Mouse (Mus musculus): Measurements from ENCODE around the gene Sim1.

The Sim1 gene

DNA sequence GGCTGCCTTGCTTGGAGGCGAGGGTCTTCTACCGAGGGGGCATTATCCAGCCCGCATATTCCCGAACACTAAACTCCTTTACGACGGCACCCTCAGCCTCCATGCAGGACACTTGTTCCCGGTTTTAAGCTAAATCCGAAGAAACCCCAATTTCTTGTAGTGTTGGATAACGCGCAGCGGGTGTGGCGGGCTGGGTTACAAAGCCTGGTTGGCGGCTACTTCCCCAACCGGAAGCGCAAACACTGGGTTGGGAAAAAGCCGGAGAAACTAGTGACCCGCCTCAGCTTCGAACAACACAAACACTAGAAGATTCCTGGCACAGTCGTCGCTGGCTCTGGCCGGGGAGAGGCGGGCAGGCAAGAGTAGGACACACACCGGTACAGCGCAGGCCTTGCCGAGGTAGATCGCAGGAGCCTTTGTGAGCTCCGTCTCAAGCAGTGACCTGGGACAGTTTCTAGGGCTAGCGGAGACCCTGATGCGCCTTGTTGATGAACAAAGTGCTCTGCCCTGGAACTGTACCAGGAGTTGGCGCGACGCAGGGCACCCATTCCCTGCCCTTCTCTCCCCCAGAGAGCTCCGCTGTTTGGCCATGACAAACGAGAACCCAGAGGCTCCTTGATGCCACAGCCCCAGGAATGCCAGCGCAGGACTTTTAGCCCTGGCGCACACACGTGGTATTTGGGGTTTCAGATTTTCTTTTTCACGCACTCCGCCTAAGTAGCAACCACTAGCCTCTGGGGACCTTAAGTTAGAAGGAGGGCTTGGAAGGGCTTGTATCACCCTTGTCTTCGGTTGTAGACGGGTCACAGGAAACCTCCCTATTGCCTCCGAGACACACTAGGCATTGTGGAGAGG lies 6.4 kb downstream of the Sim1 start:
- in situ Hi-C loops (cut with MboI, MseI) = loop anchor here (25.0 kb wide), 1 partner anchor 1511 kb away; the partner anchor contains the start of gene Nus1

DNA sequence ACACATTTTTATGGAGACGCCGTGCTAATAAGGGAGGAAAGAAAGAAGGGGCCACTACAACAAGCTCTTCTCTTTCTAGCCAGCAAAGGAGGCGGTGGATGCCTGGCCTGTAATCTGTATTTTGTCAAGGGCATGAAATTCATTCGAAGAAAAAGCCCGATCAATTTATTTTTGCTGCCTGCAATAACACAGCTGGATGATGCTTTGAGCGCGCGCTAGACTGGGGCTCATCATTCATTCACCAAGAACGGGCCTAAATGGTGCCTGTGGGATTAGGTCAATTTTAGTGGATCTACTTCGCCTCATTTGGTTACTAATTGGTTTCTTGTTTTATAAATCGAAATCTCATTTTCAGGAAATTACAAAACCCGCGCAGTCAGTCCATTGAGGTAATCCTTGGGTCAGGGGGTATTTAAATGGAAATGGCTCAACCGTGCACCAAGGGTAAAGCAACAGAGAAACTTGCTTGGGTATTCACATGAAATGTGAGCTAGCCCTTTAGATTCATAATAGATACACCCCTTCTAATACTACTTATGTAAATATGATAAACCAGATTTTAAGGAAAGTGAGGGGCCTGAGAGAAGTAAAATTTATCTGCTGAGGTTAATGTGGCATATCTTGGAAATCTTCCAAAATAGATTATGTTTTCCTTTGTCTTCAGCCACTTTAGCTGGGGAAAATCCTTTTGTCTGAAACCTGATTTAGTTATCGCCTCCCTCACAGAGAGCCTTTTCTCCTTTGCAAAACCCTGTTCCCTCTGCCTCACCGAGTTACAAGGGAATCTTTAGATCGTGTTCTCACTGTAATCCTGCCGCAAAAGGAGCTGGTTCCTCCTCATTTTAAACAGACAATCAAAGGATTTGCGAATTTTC lies 7.3 kb downstream of the Sim1 start:
- in situ Hi-C loops (cut with MboI, MseI) = loop anchor here (25.0 kb wide), 1 partner anchor 1510 kb away; the partner anchor contains the start of gene Nus1

DNA sequence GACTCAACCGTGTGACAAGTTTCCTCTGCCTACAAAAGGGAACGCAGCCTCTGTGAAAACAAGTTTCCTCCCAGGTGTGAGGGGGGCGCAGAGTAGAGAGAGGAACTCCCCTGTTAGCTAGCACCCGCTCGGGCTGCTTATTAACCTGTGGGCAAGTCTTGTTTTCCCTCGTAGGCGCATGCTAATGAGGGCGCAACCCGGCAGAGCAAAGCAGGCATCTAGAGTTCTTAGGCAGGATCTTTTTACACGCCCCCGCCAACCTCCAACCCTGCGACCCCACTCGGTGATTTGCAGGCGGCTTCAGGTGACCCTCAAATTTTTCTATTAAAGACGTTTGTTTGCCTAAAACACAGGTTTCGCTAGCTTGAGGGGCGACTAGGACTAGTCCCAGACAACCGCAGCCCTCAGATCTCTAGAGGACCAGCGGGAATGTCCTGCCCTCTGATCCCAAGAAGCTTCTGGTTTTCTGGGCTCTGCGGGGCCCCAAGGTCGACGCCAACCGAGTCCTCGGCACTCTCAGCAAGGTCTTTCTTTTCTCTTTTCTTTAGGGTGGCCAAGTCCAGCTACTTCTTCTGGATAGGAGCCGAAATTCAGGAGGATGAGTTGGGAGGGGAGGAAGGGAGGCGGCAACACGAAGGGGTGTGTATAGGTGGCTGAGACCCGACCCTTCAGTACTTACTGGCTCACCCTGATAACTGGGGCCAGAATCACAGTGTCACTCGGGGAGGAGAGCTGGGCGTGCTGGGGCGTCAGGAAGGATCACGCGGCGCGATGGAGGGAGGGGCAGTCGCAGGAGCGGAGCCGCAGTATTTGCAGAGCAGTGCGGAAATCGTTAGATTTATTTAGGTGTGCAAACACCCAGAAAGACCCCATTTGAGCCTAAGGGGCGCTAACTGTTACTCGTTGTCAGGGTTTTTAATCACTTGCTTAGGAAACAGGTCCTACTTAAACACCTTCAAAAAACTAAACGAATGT lies 8.5 kb downstream of the Sim1 start:
- in situ Hi-C loops (cut with MboI, MseI) = loop anchor here (25.0 kb wide), 1 partner anchor 1509 kb away; the partner anchor contains the start of gene Nus1

DNA sequence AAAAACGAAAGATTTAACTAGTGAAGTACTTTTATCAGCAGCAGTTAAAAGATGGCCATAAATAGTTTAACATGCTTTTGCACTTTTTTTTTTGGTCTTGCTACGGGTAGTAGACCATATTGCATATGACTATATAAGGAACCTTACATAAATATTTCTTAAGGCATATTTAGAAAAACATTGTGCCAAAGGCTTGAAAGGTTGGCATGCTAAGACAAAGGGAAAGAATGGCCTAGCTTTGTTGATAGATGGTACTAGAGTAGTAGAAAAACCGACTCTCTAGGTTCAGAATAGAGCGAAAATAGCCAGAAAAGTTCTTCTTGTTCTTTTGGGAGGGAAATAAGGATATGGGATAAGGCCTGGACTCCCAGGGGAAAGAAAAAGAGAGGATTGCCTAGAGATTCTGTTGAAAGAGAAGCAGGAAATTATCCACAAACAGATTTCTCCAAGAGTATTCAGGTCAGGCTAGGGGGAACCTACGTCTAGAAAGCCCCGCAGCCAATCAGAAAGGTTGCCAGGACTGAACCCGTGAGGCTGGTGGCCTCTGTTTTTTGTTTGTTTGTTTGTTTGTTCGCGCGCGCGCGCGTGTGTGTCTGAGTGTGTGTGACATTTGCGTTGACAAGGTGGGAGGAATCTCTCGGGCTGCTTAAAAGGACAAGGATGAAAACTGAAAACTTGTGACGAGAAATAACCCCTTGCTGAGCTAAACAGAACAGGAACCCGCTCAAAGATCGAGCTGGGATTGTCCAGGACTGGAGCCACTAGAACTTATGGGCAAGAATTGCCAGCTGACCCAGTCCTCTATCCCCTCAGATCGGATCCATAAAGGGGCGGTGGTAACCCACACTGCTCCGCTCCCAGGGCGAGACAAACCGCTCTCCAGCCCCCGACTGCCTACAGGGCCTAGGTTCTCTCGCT lies 9.6 kb downstream of the Sim1 start:
- in situ Hi-C loops (cut with MboI, MseI) = loop anchor here (25.0 kb wide), 1 partner anchor 1508 kb away; the partner anchor contains the start of gene Nus1

DNA sequence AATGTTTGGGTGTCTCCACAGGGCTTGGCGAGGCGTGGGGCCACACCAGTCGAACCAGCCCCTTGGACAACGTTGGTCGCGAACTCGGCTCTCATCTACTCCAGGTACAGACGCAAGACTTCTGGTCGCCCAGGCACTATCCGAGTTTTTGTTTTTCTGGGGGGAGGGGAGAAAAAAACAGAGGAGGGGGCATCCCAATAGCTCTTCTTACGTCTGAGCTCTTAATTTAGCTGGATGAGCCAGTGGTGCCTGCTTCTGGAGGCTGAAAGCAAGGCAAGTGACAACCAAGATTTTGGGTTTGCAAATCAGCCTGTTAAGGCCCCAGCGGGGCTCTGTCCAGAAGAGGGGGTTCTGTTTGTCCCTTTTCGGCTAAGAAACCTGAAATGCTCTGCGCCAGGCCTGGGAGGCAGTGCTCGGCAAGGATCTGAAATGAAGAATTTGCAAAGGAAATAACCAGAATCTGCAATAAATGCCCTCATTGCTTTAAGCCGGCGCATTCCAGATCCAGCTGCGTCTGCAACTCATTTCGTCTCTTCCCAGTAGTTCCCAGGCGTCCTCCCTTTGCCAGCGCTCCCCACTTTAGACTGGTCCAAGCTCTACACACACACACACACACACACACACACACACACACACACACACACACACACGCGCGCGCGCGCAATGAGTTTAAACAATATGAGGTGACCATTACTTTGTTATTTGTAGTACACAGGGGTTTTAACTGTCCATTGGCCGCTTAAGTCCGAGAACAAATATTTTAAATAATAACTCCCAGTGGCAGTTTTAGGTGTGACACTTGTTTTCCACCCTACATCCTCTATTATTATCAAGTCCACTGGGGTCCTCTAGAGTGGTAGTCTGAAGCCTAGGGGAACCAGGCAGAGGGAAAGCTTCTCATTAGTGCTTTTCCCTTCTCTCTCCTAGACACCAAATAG lies 10.5 kb downstream of the Sim1 start:
- in situ Hi-C loops (cut with MboI, MseI) = loop anchor here (25.0 kb wide), 1 partner anchor 1507 kb away; the partner anchor contains the start of gene Nus1

DNA sequence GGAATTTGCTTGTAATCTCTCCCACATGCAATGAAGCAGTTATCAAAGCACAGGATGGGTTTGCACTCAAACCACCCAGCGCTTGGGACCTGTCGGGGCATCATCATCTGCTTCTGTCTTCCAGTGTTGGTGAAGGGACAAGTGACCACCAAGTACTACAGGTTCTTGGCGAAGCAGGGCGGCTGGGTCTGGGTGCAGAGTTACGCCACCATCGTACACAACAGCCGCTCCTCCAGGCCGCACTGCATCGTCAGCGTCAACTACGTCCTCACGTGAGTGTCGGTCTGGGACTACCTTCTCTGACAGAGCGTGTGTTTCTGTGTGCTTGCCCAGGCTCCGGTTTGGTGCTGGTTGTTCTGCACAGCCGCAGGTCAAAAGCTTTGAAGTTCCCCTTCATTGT lies 15.8 kb downstream of the Sim1 start:
- in situ Hi-C loops (cut with MboI, MseI) = loop anchor here (25.0 kb wide), 1 partner anchor 1502 kb away; the partner anchor contains the start of gene Nus1

DNA sequence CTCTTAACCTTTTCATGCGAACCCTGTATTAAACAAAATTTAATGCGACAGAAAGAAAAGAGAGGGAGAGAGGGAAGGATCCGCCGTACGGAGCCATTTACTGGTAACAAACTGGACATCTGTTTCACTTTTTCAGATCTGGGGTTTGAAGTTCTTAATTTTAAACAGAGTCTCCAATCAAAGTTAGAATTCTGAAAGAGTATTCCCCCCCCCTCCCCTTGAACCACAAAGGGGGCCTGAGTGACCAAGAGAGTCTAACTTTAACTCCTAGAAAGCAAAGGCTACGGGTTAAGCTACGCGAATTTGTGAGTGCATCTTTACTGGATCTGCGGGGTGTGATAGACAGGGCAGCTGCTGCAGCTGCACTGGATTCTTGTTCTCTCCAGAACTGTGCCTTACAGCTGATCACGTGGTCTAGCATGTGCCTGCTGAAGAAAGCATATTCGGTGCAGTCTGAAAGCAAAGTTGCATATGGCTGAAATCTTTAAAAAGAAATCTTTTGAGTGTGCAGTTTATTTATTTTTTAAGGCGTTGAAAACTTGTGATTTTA lies 16.4 kb downstream of the Sim1 start:
- in situ Hi-C loops (cut with MboI, MseI) = loop anchor here (25.0 kb wide), 1 partner anchor 1501 kb away; the partner anchor contains the start of gene Nus1

DNA sequence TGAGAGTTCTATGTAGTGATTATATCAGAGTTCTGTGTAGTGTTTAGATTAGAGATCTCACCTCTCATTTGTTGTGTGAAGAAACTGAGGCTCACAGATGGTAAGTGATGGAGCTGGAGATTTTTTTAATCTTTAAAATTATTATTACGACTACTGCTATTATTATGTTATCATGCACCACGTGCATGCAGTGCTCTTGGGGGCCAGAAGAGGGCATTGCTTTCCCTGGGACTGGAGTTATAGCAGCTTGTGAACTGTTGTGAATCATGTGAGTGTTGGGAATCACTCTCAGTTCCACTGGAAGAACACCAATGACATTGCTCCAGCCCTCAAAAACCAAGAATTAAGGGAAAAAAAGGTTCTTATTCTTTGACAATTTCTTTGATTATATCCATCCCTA lies 21.1 kb downstream of the Sim1 start:
- in situ Hi-C loops (cut with MboI, MseI) = loop anchor here (25.0 kb wide), 1 partner anchor 1497 kb away; the partner anchor contains the start of gene Nus1

DNA sequence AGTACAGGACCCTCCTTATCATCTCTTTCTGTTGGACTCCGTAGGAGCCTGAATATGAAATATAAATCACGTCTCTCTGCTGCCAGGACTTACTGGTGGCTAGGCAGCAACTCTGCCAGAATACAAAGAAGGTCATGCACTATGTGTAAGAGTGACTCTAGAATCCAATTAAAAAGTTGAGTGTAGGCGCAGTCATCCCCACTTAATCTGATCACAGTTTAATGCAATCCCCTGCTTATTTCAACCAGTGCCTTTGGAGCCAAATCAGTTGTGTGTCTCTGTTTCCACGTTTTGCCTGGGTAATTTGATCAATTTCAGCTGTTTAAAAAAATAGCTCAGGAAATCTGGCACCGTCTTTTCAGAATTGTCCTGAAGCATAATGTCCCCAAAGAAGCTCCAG lies 34.7 kb downstream of the Sim1 start:
- in situ Hi-C loops (cut with MboI, MseI) = no loop called here

DNA sequence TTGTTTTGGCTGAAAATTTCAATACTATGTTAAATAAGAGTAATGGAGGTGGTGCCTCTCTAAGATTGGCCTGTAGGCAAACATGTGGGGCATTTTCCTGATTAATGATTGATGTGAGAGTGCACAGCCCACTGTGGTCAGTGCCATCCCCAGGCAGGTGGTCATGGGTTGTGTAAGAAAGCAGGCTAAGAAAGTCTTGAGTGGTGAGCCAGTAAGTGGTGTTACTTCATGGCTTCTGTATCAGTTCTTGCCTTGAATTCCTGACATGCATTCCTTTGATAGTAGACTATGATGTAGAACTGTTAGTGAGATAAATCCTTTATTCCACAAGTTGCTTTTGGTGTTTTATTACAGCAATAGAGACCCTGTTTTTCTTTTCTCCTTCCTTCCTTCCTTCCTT lies 41.1 kb downstream of the Sim1 start:
- in situ Hi-C loops (cut with MboI, MseI) = no loop called here

DNA sequence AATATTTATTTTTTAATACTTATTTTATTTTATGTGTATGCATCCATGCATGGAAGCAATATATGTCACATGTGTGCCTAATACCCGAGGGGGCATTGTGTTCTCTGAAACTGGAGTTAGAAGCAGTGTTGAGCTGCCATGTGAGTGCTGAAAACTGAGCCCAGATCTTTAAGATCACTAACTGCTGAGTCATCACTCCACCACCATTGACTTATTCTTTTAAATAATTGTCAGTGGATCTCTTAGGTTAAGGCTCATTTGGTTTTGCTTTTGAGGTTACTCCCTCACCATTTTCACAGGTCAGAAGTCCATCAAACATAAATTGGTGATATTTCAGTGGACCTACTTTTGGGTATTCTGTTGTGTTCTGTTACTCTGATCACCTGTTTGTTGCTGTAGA lies 79.1 kb downstream of the Sim1 start:
- in situ Hi-C loops (cut with MboI, MseI) = no loop called here

DNA sequence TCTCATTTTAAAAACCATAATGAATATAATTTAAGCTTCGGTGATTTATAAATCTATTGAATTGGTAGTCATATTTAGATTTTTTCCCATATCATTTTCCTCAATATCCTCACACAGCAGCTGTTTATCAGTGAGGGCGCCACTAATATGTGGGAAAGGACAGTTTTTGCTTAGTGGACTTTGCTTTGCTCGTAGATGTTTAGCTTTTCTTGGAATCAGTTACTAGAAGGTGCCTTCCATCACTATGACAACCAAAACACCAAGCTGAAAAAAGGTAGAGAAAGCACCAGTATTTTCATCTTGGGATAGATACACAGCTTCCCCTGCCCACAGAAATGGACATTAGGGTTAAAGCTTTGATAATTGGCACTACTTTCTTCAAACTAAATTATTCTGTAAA lies 87.3 kb downstream of the Sim1 start:
- in situ Hi-C loops (cut with MboI, MseI) = no loop called here

DNA sequence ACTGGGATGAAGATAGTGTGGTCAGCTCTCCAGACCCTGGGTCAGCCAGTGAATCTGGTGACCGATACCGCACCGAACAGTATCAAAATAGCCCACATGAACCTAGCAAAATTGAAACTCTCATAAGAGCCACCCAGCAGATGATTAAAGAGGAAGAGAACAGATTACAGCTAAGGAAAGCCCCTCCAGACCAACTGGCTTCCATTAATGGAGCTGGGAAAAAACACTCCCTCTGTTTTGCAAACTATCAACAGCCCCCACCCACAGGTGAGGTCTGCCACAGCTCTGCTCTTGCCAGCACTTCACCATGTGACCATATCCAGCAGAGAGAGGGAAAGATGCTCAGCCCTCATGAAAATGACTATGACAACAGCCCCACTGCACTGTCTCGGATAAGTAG lies 89.1 kb downstream of the Sim1 start:
- in situ Hi-C loops (cut with MboI, MseI) = no loop called here

DNA sequence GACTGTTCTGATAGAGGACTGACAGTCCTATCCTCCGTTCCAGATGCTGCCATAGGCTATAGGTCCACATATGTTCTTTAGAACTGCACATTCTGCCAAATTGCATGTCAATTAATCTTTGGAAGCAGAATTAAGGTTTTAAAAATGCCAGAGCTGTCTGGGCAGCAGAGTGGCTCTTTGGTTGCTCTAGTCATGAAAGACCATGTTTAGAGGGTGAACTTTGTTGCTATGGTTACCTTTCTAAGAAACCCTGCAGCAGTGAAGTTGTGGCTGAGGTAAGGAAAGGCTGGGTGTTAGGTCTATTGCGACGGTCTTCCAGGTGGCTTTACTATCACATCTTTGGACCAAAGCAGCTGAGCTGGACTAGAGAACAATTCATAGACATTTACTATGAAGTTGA lies 113.2 kb downstream of the Sim1 start:
- in situ Hi-C loops (cut with MboI, MseI) = no loop called here

DNA sequence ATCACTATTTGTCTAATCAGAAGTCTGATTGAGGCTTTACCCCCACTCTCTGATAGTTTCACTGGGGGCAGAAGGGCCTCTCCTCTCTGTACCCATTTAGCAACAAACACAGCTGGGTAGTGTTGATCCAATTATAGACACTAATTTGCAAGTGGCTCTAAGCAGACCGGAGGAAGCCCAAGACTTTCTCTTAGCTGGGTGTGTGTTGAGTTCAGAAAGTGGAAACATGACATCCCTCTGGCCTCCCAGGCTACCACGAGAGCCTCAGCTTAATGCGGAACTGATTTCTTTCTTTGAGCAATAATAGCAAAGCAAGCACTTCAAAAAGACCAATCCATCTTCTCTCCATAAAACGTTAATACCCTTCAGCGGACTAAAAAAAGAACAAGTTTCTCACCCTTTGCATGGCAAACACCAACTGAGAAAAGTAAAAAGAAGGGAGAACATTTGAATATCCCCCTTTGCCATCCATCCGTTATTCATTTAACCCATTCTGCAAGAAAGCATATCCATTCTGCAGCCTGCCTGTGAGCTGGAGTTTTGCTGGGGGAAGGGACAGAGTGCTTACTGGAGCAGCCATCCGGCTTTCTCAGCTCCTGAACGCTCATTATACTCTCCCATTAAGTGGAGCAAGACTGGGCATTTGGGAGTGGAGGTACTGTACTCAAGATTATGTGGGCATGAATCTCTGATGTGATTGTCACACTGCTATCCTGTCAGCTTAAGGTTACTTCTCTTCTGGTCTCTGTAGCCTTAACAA lies 117.0 kb downstream of the Sim1 start:
- in situ Hi-C loops (cut with MboI, MseI) = no loop called here

DNA sequence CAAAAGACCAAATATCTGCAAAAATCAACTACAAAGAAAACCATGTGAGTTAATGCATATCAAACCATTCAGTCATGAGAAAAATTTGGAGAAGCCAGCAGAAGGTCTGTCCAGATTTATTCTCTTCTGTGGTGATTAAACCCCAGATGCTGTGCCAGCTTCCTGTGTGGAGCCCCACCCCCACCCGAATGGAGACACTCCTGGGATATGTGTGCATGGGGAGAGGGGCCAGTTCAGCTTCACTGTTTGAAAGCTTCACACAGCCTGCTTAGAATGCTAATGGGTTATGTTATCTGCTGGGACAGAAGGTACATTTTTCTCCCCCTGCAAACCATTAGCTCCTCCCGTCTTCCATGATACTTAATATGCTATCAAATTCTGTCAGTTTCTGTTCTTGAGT lies 120.3 kb downstream of the Sim1 start:
- in situ Hi-C loops (cut with MboI, MseI) = no loop called here

DNA sequence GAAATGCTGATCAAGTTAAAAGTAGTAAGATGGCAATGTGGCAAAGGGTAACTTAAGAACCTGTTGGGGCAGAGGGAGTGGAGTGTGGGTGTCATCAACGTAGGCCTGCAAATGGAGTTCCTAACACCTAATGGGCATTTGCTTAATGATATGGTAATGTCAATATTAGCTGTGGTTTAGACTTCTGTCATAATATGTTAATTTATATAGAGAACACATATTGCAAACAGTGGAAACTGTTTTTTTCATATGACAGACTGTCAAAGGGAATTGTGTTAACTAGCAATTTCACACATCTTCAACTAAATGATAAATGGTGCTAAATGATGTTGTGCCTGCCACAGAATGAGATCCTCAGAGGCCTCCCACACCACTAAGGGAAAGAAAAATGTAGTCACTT lies 120.8 kb downstream of the Sim1 start:
- in situ Hi-C loops (cut with MboI, MseI) = no loop called here
